Mouse (Mus musculus) thymus, postnatal 36 days (tissue): ENCODE results near the gene 1700024P04Rik.
"Not testable (repeated sequence)": the region's sequence is repeated elsewhere in the genome, so short reads cannot be mapped to it uniquely, and the experiment has no call there.

Experiments used
- DNase-seq, 2 experiments: peaks; one replicate each; pipeline ENCODE4 v3.0.0; 2022; ENCODE audit warnings: mixed read lengths in 2 of 2

1700024P04Rik gene

GRCm38 (mm10) chr13:98984465-98984864 lies at the start of gene 1700024P04Rik:
1700024P04Rik (minus strand) TSS chr13:98984565.
- no peak for DNase-seq

- no peak for DNase-seq
These were observed 47.2 kb upstream of the 1700024P04Rik start for GRCm38 (mm10) chr13:99031223-99032216.

GRCm38 (mm10) chr13:99030579-99031200 lies 46.3 kb upstream of the 1700024P04Rik start:
- peak; percentile 6 to 12 for DNase-seq

- no peak for DNase-seq
These were observed 40.9 kb upstream of the 1700024P04Rik start for GRCm38 (mm10) chr13:99025268-99025667.

GRCm38 (mm10) chr13:99022036-99022435 lies 37.7 kb upstream of the 1700024P04Rik start:
- no peak for DNase-seq

- no peak for DNase-seq
These were observed 36.8 kb upstream of the 1700024P04Rik start for GRCm38 (mm10) chr13:99021181-99021580.

- DNase-seq, result no peak
These were observed 35.7 kb upstream of the 1700024P04Rik start for GRCm38 (mm10) chr13:99019831-99020669.

GRCm38 (mm10) chr13:99018526-99019201 lies 34.3 kb upstream of the 1700024P04Rik start:
- no peak for DNase-seq

GRCm38 (mm10) chr13:99016696-99017095 lies 32.3 kb upstream of the 1700024P04Rik start:
- DNase-seq, result no peak

GRCm38 (mm10) chr13:99012891-99013290 lies 28.5 kb upstream of the 1700024P04Rik start:
- DNase-seq, result no peak

- DNase-seq, result no peak
These were observed 23.6 kb upstream of the 1700024P04Rik start for GRCm38 (mm10) chr13:99008013-99008412.

GRCm38 (mm10) chr13:99006389-99007099 lies 22.2 kb upstream of the 1700024P04Rik start:
- no peak for DNase-seq

GRCm38 (mm10) chr13:99001652-99002051 lies 17.3 kb upstream of the 1700024P04Rik start:
- DNase-seq, result not testable (repeated sequence)

GRCm38 (mm10) chr13:98997025-98997424 lies 12.7 kb upstream of the 1700024P04Rik start:
- no peak for DNase-seq

- DNase-seq, result no peak
These were observed 7.1 kb downstream of the 1700024P04Rik start for GRCm38 (mm10) chr13:98977070-98977785.

- DNase-seq, result not testable (repeated sequence)
These were observed 8.3 kb downstream of the 1700024P04Rik start for GRCm38 (mm10) chr13:98976022-98976421.

GRCm38 (mm10) chr13:98972090-98972489 lies 12.3 kb downstream of the 1700024P04Rik start:
- DNase-seq, result no peak

GRCm38 (mm10) chr13:98971641-98972040 lies 12.7 kb downstream of the 1700024P04Rik start:
- no peak for DNase-seq

- no peak for DNase-seq
These were observed 15.8 kb downstream of the 1700024P04Rik start for GRCm38 (mm10) chr13:98968517-98968916.

GRCm38 (mm10) chr13:98967942-98968341 lies 16.4 kb downstream of the 1700024P04Rik start:
- no peak for DNase-seq

- DNase-seq, result no peak
These were observed 17.8 kb downstream of the 1700024P04Rik start for GRCm38 (mm10) chr13:98966583-98966982.
